Mouse (Mus musculus): ENCODE results near the gene Akt2. TPM values are rescaled to one million over a fixed set of nuclear protein-coding genes. Genes with fewer than 3 reads are reported as not detected.
"Not testable (repeated sequence)": the region's sequence is repeated elsewhere in the genome, so short reads cannot be mapped to it uniquely, and the experiment has no call there.

Gene Akt2
- polyA plus RNA-seq, 1 experiment from 2014 or later, result 73.3 TPM

- 93% methylated on average over 6 of the region's 6 CpGs for WGBS
- no peaks in the 10 kb centered on the region for H3K4me1 ChIP-seq
- H3K27ac ChIP-seq, result no peak overlapping the region
- H3K36me3 ChIP-seq (replicated peaks), result peaks cover 83% of the 10 kb centered on the region
- H3K4me3 ChIP-seq, result no peak overlapping the region
- no peaks in the 10 kb centered on the region for H3K27me3 ChIP-seq (ENCODE audit: poor library complexity, severe bottlenecking)
- DNase-seq (ENCODE audit: extremely low spot score, low spot score), result no peak
- no peaks in the 10 kb centered on the region for H3K9me3 ChIP-seq
Measured at GRCm38 (mm10) chr7:27634691-27635090, 43.3 kb downstream of the Akt2 start.

- not testable (repeated sequence) for H3K27me3 ChIP-seq (ENCODE audit: poor library complexity, severe bottlenecking); H3K9me3 ChIP-seq; H3K4me3 ChIP-seq; H3K4me1 ChIP-seq; DNase-seq (ENCODE audit: extremely low spot score, low spot score); H3K27ac ChIP-seq
- 92% methylated on average over 2 of the region's 2 CpGs for WGBS
- peaks cover 80% of the 10 kb centered on the region for H3K36me3 ChIP-seq (replicated peaks)
Measured at GRCm38 (mm10) chr7:27635094-27635493, 43.7 kb downstream of the Akt2 start.

- Histone ChIP-seq H3K27ac (no peak overlapping the region), H3K9me3 (no peaks in the 10 kb centered on the region), H3K27me3 (ENCODE audit: poor library complexity, severe bottlenecking) (no peaks in the 10 kb centered on the region), H3K4me1 (no peaks in the 10 kb centered on the region), H3K4me3 (no peak overlapping the region), H3K36me3 (replicated peaks) (peaks cover 3% of the 10 kb centered on the region; the same call in 1 of the 2 replicates)
- 63% methylated on average over 1 of the region's 1 CpGs for WGBS
- no peak for DNase-seq (ENCODE audit: extremely low spot score, low spot score)
Measured at GRCm38 (mm10) chr7:27644471-27644870, 53.1 kb downstream of the Akt2 start.

GRCm38 (mm10) chr7:27646516-27646915, 55.2 kb downstream of the Akt2 start:
- 84% methylated on average over 7 of the region's 7 CpGs for WGBS
- Histone ChIP-seq H3K27ac (no peak overlapping the region), H3K4me3 (no peak overlapping the region), H3K36me3 (replicated peaks) (no peaks in the 10 kb centered on the region; the same call in 1 of the 2 replicates), H3K9me3 (0 out of 2 replicates have a peak, but pooled peaks cover 4% of the 10 kb centered on the region), H3K27me3 (ENCODE audit: poor library complexity, severe bottlenecking) (0 out of 2 replicates have a peak, but pooled peaks cover 1% of the 10 kb centered on the region), H3K4me1 (peaks cover 6% of the 10 kb centered on the region)
- DNase-seq (ENCODE audit: extremely low spot score, low spot score), result no peak

- Histone ChIP-seq H3K4me1 (peaks cover 6% of the 10 kb centered on the region), H3K27ac (no peak overlapping the region), H3K36me3 (replicated peaks) (no peaks in the 10 kb centered on the region; the same call in 1 of the 2 replicates), H3K9me3 (0 out of 2 replicates have a peak, but pooled peaks cover 4% of the 10 kb centered on the region), H3K27me3 (ENCODE audit: poor library complexity, severe bottlenecking) (peaks cover 8% of the 10 kb centered on the region), H3K4me3 (no peak overlapping the region)
- no peak for DNase-seq (ENCODE audit: extremely low spot score, low spot score)
- WGBS, result 87% methylated on average over 6 of the region's 6 CpGs
Measured at GRCm38 (mm10) chr7:27647281-27648002, 56.1 kb downstream of the Akt2 start.

- DNase-seq (ENCODE audit: extremely low spot score, low spot score), result no peak
- peak overlapping the region; percentile 2; the same call in 1 of the 2 replicates for H3K4me3 ChIP-seq
- WGBS, result 92% methylated on average over 11 of the region's 11 CpGs
- no peaks in the 10 kb centered on the region; the same call in 1 of the 2 replicates for H3K36me3 ChIP-seq (replicated peaks)
- H3K27ac ChIP-seq, result no peak overlapping the region
- peaks cover 31% of the 10 kb centered on the region for H3K27me3 ChIP-seq (ENCODE audit: poor library complexity, severe bottlenecking)
- H3K4me1 ChIP-seq, result peaks cover 16% of the 10 kb centered on the region
- 0 out of 2 replicates have a peak, but pooled peaks cover 4% of the 10 kb centered on the region for H3K9me3 ChIP-seq
Measured at GRCm38 (mm10) chr7:27649723-27650122, 58.4 kb downstream of the Akt2 start.

GRCm38 (mm10) chr7:27650949-27651348, 59.6 kb downstream of the Akt2 start:
- WGBS, result 7% methylated on average over 10 of the region's 10 CpGs

GRCm38 (mm10) chr7:27653681-27654437, 62.5 kb downstream of the Akt2 start, which contains the start of gene Ttc9b:
Gene Ttc9b, plus strand, starts transcription at chr7:27653915.
- DNase-seq (ENCODE audit: extremely low spot score, low spot score), result peak; percentile 67
- Histone ChIP-seq H3K4me1 (peaks cover 32% of the 10 kb centered on the region), H3K4me3 (peak within 1 kb of the TSS; percentile 60), H3K27me3 (ENCODE audit: poor library complexity, severe bottlenecking) (peaks cover 73% of the 10 kb centered on the region), H3K36me3 (replicated peaks) (peaks cover 31% of the 10 kb centered on the region), H3K27ac (peak within 1 kb of the TSS; percentile 71), H3K9me3 (0 out of 2 replicates have a peak, but pooled peaks cover 4% of the 10 kb centered on the region)
- WGBS, result 3% methylated on average over 60 of the region's 62 CpGs

More at GRCm38 (mm10) chr7:27650949-27651348, 59.6 kb downstream of the Akt2 start:
- DNase-seq (ENCODE audit: extremely low spot score, low spot score), result peak; percentile 65
- H3K4me1 ChIP-seq, result peaks cover 18% of the 10 kb centered on the region
- peak overlapping the region; percentile 32; the same call in 1 of the 2 replicates for H3K27ac ChIP-seq
- 0 out of 2 replicates have a peak, but pooled peaks cover 4% of the 10 kb centered on the region for H3K9me3 ChIP-seq
- H3K4me3 ChIP-seq, result peak overlapping the region; percentile 40
- H3K36me3 ChIP-seq (replicated peaks), result peaks cover 2% of the 10 kb centered on the region
- H3K27me3 ChIP-seq (ENCODE audit: poor library complexity, severe bottlenecking), result peaks cover 43% of the 10 kb centered on the region

GRCm38 (mm10) chr7:27654607-27655276, 63.4 kb downstream of the Akt2 start:
- Histone ChIP-seq H3K4me1 (peaks cover 32% of the 10 kb centered on the region), H3K36me3 (replicated peaks) (peaks cover 35% of the 10 kb centered on the region), H3K9me3 (0 out of 2 replicates have a peak, but pooled peaks cover 2% of the 10 kb centered on the region), H3K27me3 (ENCODE audit: poor library complexity, severe bottlenecking) (peaks cover 81% of the 10 kb centered on the region), H3K4me3 (peak overlapping the region; percentile 60), H3K27ac (no peak overlapping the region)
- 69% methylated on average over 20 of the region's 20 CpGs for WGBS
- DNase-seq (ENCODE audit: extremely low spot score, low spot score), result no peak

- Histone ChIP-seq H3K4me1 (peaks cover 28% of the 10 kb centered on the region), H3K9me3 (no peaks in the 10 kb centered on the region), H3K27ac (no peak overlapping the region; the same call in 1 of the 2 replicates), H3K27me3 (ENCODE audit: poor library complexity, severe bottlenecking) (peaks cover 86% of the 10 kb centered on the region), H3K4me3 (no peak overlapping the region), H3K36me3 (replicated peaks) (peaks cover 35% of the 10 kb centered on the region)
- no peak for DNase-seq (ENCODE audit: extremely low spot score, low spot score)
- 83% methylated on average over 11 of the region's 11 CpGs for WGBS
Measured at GRCm38 (mm10) chr7:27655545-27655944, 64.2 kb downstream of the Akt2 start.

- peaks cover 26% of the 10 kb centered on the region for H3K4me1 ChIP-seq
- no peak overlapping the region for H3K4me3 ChIP-seq
- no peak for DNase-seq (ENCODE audit: extremely low spot score, low spot score)
- H3K27me3 ChIP-seq (ENCODE audit: poor library complexity, severe bottlenecking), result peaks cover 84% of the 10 kb centered on the region
- H3K9me3 ChIP-seq, result no peaks in the 10 kb centered on the region
- H3K36me3 ChIP-seq (replicated peaks), result peaks cover 44% of the 10 kb centered on the region
- no peak overlapping the region for H3K27ac ChIP-seq
- 89% methylated on average over 16 of the region's 16 CpGs for WGBS
Measured at GRCm38 (mm10) chr7:27656600-27656999, 65.2 kb downstream of the Akt2 start.

- Histone ChIP-seq H3K4me3 (no peak overlapping the region), H3K36me3 (replicated peaks) (peaks cover 54% of the 10 kb centered on the region), H3K9me3 (no peaks in the 10 kb centered on the region), H3K27me3 (ENCODE audit: poor library complexity, severe bottlenecking) (peaks cover 73% of the 10 kb centered on the region), H3K4me1 (peaks cover 26% of the 10 kb centered on the region), H3K27ac (no peak overlapping the region)
- no peak for DNase-seq (ENCODE audit: extremely low spot score, low spot score)
- 27% methylated on average over 53 of the region's 53 CpGs for WGBS
Measured at GRCm38 (mm10) chr7:27657824-27658395, 66.6 kb downstream of the Akt2 start.
